Mouse (Mus musculus): ENCODE data around the gene Rbm43.

Gene Rbm43

GRCm38 (mm10) chr2:51934574-51935334 is at the start of gene Rbm43:
TSS of gene Rbm43 (minus strand) at chr2:51935163.
- in situ Hi-C loops (cut with MboI, MseI) = loop anchor here (5.0 to 25.0 kb wide), 2 partner anchors 38 to 1622 kb away; partner anchors contain the start of gene Nmi

DNA sequence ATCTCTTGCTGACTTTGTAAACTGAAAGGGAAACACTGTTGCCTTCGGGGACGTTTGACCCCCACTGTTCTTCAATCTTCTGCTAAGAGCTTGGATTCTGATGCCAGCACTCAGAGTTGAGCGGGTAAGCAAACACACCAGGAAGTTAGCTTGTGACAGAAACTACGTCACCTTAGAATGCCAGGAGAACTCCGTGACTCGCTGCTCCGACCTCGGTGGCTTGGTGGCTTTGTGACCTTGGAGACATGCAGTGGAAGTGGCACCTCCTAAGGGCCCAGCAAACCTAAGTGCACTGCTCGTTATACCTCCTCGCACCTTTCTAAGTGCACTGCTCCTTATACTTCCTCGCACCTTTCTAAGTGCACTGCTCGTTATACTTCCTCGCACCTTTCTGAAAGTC is 47.3 kb upstream of the Rbm43 start:
- in situ Hi-C loops (cut with MboI, MseI) = no loop called here

DNA sequence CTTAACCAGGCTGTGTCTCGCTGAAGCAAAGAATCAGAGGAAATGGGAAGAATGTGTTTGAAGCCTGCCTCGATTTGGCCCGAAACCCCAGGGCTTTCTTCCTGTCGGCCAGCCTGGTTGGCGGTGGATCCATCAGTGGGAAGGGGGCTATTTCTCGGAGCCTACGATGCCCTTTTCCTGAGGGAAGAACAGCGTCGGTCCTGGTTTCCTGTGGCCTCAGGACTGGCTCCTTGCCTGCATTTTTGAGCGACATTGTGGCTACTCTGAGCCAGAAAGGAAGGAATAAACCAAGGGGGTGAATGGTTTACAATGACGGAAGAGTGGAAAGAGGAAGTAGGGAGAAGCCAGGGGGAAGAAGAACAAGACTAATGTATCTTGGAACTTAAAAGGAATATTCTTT is 46.7 kb upstream of the Rbm43 start:
- in situ Hi-C loops (cut with MboI, MseI) = no loop called here

DNA sequence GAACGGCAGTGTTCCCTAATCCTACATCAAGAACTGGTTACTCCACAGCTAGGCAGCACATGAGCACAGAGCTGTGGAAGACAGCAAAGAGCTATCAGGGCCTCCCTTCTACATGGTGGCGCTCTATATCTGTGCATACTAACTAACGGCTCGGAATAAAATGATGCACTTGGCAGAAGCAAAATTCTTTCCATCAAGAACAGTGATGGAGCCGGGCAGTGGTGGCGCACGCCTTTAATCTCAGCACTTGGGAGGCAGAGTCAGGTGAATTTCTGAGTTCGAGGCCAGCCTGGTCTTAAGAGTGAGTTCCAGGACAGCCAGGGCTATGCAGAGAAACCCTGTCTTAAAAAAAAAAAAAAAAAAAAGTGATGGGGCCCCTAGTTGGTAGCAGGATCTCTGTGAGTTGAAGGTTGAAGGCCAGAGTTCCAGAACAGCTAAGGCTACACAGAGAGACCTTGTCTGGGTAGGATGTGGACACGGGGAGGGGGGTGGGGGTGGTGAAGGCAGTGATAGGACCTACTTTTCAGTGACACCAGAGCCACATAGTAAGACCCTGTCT is 38.5 kb upstream of the Rbm43 start, which contains the start of gene Nmi:
Gene Nmi, minus strand, starts transcription at position 85 of the 559 bp plus-strand sequence.
- in situ Hi-C loops (cut with MboI, MseI) = loop anchor here (5.0 kb wide), 1 partner anchor 36 kb away; the partner anchor contains the start of gene Rbm43

- in situ Hi-C loops (cut with MboI, MseI) = loop anchor here (5.0 kb wide), 1 partner anchor 36 kb away; the partner anchor contains the start of gene Rbm43
These were observed 37.9 kb upstream of the Rbm43 start for GRCm38 (mm10) chr2:51972641-51973409.

- in situ Hi-C loops (cut with MboI, MseI) = loop anchor here (5.0 kb wide), 1 partner anchor 35 kb away; the partner anchor contains the start of gene Rbm43
These were observed 37.2 kb upstream of the Rbm43 start for GRCm38 (mm10) chr2:51972142-51972541.

- in situ Hi-C loops (cut with MboI, MseI) = loop anchor here (5.0 kb wide), 1 partner anchor 34 kb away; the partner anchor contains the start of gene Rbm43
These were observed 35.9 kb upstream of the Rbm43 start for GRCm38 (mm10) chr2:51970897-51971296.

DNA sequence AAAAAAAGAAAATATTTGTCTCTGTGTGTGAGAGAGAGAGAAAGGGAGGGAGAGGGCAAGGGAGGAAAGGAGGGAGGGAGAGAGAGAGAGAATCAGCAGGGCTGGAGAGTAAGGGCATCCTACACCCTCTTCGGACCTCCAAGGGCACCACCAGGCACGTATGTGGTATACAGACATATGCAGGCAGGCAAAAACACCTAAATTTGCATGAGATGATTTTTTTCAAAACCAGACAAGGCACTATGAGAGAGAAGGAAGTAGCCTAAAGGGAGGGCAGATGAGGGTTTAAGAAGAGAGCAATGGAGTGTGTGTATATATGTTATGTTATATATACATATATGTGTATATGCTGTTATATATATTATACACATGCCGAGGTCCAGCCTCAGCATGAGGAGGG is 32.3 kb upstream of the Rbm43 start:
- in situ Hi-C loops (cut with MboI, MseI) = no loop called here

DNA sequence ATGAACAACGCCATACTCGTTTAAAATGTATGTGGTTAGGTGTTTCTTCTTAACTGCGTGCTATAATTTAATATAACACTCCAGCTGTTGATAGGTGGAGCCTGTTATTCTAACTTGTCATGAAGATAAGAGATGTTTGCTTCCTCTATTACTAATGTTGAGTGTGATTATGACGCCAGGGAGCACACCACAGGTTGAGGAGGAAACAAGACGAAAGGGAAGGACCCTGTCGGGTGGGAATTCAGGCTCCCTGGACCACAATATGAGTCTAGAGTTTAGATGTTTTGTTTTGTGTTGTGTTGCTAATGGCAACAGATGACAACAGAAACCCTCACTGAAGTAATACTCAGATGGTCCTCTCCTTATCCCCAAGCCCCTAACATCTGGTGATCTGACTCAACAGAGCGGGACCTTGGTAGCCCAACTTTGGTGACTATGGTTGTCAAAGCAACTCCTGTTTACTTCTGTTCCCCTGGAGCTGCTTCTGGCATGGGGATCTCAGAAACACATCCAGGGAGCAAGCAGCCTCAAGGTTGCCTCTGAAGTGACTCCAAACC is 18.8 kb upstream of the Rbm43 start:
- in situ Hi-C loops (cut with MboI, MseI) = no loop called here

GRCm38 (mm10) chr2:51950876-51951275 is 15.9 kb upstream of the Rbm43 start:
- in situ Hi-C loops (cut with MboI, MseI) = no loop called here

GRCm38 (mm10) chr2:51948105-51948830 is 13.3 kb upstream of the Rbm43 start:
- in situ Hi-C loops (cut with MboI, MseI) = loop anchor here (25.0 kb wide), 1 partner anchor 1636 kb away; no protein-coding TSS in a partner anchor

GRCm38 (mm10) chr2:51945812-51946211 is 10.8 kb upstream of the Rbm43 start:
- in situ Hi-C loops (cut with MboI, MseI) = loop anchor here (25.0 kb wide), 1 partner anchor 1634 kb away; no protein-coding TSS in a partner anchor

GRCm38 (mm10) chr2:51941832-51942231 is 6.9 kb upstream of the Rbm43 start:
- in situ Hi-C loops (cut with MboI, MseI) = loop anchor here (25.0 kb wide), 1 partner anchor 1630 kb away; no protein-coding TSS in a partner anchor

DNA sequence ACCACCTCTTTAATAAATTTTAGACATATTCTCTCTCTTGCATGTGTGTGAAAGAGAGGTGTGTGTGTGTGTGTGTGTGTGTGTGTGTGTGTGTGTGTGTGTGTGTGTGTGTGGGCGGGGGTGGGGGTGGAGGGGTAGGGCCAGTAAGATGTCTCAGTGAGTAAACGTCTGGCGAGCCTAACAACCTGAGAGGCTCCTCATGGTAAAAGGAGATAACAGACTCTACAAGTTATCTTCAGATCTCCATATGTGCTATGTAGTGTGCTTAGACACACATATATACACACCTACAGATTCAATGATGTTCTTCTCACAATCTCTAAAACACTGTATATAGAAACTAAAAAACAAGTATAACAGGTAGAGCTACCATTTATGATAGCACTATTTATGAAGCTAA is 3.8 kb upstream of the Rbm43 start:
- in situ Hi-C loops (cut with MboI, MseI) = loop anchor here (5.0 to 25.0 kb wide), 2 partner anchors 34 to 1626 kb away; partner anchors contain the start of gene Nmi

DNA sequence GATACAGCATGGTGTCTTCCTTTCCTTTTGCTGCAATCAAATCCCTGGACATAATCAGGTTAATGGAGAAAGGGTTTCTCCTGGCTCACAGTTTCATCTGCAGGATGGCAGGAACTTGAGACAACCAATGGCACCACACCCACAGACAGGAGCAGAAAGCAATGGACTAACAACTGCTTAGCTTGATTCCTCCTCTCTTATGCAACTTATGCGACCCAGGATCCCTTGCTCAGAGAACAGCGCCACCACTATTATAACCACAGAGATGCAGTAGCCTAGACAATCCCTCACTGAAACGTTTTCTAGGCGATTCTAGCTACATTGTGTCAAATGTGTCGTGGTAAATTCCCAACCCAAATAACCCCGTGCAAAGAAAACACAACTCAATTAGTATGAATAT is 2.0 kb upstream of the Rbm43 start:
- in situ Hi-C loops (cut with MboI, MseI) = loop anchor here (5.0 to 25.0 kb wide), 2 partner anchors 35 to 1625 kb away; partner anchors contain the start of gene Nmi

DNA sequence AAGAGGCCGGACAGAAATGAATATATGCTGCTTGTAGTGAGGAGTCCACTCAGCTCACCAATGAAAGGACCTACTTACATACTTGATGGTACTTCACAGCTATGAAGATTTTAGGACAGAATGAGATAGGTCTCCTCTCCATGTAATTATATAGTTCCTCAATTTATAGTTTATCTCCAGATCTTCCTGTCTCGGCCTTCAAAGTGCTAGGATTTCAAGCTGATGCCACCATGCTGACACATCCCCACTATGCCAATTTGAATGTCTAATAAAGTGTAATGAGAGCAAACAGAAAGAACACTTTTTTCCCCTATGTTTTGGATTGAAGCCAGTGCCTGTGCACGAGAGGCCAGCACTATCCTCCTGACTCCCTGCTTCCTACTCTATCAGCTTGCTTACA is 1.6 kb upstream of the Rbm43 start:
- in situ Hi-C loops (cut with MboI, MseI) = loop anchor here (5.0 to 25.0 kb wide), 2 partner anchors 36 to 1624 kb away; partner anchors contain the start of gene Nmi

- in situ Hi-C loops (cut with MboI, MseI) = loop anchor here (5.0 to 25.0 kb wide), 2 partner anchors 36 to 1624 kb away; partner anchors contain the start of gene Nmi
These were observed 958 bp upstream of the Rbm43 start for GRCm38 (mm10) chr2:51935921-51936320.

GRCm38 (mm10) chr2:51933341-51934134 is 1.4 kb downstream of the Rbm43 start:
- in situ Hi-C loops (cut with MboI, MseI) = loop anchor here (25.0 kb wide), 1 partner anchor 1621 kb away; no protein-coding TSS in a partner anchor

DNA sequence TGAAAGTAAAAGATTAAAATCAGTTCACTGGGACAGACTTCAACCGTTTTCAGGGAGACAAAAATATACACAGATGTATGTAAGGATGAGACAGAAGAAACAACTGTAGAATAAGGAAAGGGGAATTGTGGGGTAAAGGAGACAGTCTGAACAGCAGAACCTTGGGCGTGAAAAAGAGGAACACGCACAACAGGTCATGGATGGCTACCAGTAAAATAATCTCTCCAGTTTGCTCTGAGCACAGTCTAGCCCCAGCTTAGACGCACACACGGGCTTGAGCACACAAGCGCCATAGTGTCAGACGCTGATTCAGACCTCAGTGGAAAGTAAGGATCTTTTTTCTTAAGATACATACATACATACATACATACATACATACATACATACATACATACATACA is 3.7 kb downstream of the Rbm43 start:
- in situ Hi-C loops (cut with MboI, MseI) = loop anchor here (25.0 kb wide), 1 partner anchor 1619 kb away; no protein-coding TSS in a partner anchor
